Mouse (Mus musculus) midbrain, embryonic 15.5 days (tissue): Measurements from ENCODE around the gene Leprot. TPM values are rescaled to one million over a fixed set of nuclear protein-coding genes. Genes with fewer than 3 reads are reported as not detected.

Experiments used
- ATAC-seq: fragments of 200-750 bp; cut with Nextera tagmentation; replicated peaks from 2 replicates; pipeline ENCODE4 v1.8.0; 2017; ENCODE audit warnings: moderate TSS enrichment
- H3K27ac ChIP-seq: fragments of 300-500 bp; sonication (generic); 2 replicates; pipeline ENCODE4 v1.5.1; 2015; ENCODE audit warnings: mild to moderate bottlenecking, inconsistent platforms
- H3K27me3 ChIP-seq: fragments of 300-500 bp; sonication (generic); replicated peaks from 2 replicates; pipeline ENCODE4 v1.6.1; 2015; ENCODE audit warnings: inconsistent platforms
- H3K36me3 ChIP-seq: fragments of 300-500 bp; sonication (generic); replicated peaks from 2 replicates; pipeline ENCODE4 v1.6.1; 2015; ENCODE audit warnings: inconsistent platforms
- H3K4me1 ChIP-seq: fragments of 300-500 bp; sonication (generic); 2 replicates; pipeline ENCODE4 v1.6.1; 2015; ENCODE audit warnings: inconsistent platforms
- H3K4me2 ChIP-seq: fragments of 300-500 bp; sonication (generic); 2 replicates; pipeline ENCODE4 v1.6.1; 2015; ENCODE audit warnings: inconsistent platforms, mild to moderate bottlenecking, moderate library complexity
- H3K4me3 ChIP-seq: fragments of 300-500 bp; sonication (generic); 2 replicates; pipeline ENCODE4 v1.5.1; 2015; ENCODE audit warnings: mild to moderate bottlenecking, inconsistent platforms
- H3K9ac ChIP-seq: fragments of 300-500 bp; sonication (generic); 2 replicates; pipeline ENCODE4 v1.6.1; 2015; ENCODE audit warnings: mild to moderate bottlenecking, inconsistent platforms
- H3K9me3 ChIP-seq: fragments of 300-500 bp; sonication (generic); 2 replicates; pipeline ENCODE4 v1.6.1; 2016; ENCODE audit warnings: inconsistent platforms
- WGBS: fragments of 180-500 bp; shearing (Covaris S2); methylation state at CpG from one replicate; pipeline ENCODE4 v1.1.7; 2015; ENCODE audit warnings: mixed read lengths; 5-methylcytosine and 5-hydroxymethylcytosine counted together
- polyA plus RNA-seq: library from polyadenylated mRNA; unstranded; fragments of >200 nt; fragmentation: Nextera tagmentation; extraction: Ambion mirVana; gene quantifications from 2 replicates; pipeline ENCODE4 v1.2.1, GENCODE M21; 2015

The Leprot gene
- polyA plus RNA-seq: 108 TPM in 2 replicates

GRCm38 (mm10) chr4:101647196-101647905, at the start of gene Leprot:
Gene Leprot (plus strand): TSS chr4:101647718.
- Histone ChIP-seq H3K36me3 (no peaks in the 10 kb centered on the region), H3K4me1 (peaks cover 17% of the 10 kb centered on the region), H3K4me2 (peak within 1 kb of the TSS; percentile 63), H3K27ac (peak within 1 kb of the TSS; percentile 94), H3K9ac (peak within 1 kb of the TSS; percentile 93), H3K27me3 (no peaks in the 10 kb centered on the region), H3K9me3 (no peaks in the 10 kb centered on the region), H3K4me3 (peak within 1 kb of the TSS; percentile 90)
- WGBS: 0% methylated on average over 39 of the region's 39 CpGs
- ATAC-seq: peak; percentile 98

- ATAC-seq: no peak
- no peaks in the 10 kb centered on the region for H3K9me3 ChIP-seq
- no peak overlapping the region for H3K4me3 ChIP-seq
- no peak overlapping the region for H3K4me2 ChIP-seq
- no peaks in the 10 kb centered on the region for H3K27me3 ChIP-seq
- no peak overlapping the region for H3K9ac ChIP-seq
- no peaks in the 10 kb centered on the region for H3K36me3 ChIP-seq
- H3K4me1 ChIP-seq: no peaks in the 10 kb centered on the region
- H3K27ac ChIP-seq: no peak overlapping the region
Observed at GRCm38 (mm10) chr4:101601758-101602157, 45.8 kb upstream of the Leprot start.

- ATAC-seq: no peak
- H3K4me3 ChIP-seq: no peak overlapping the region
- no peaks in the 10 kb centered on the region for H3K9me3 ChIP-seq
- no peak overlapping the region for H3K9ac ChIP-seq
- H3K4me2 ChIP-seq: no peak overlapping the region
- 0 out of 2 replicates have a peak, but pooled peaks cover 5% of the 10 kb centered on the region for H3K36me3 ChIP-seq
- H3K27ac ChIP-seq: no peak overlapping the region
- 82% methylated on average over 3 of the region's 3 CpGs for WGBS
- no peaks in the 10 kb centered on the region for H3K27me3 ChIP-seq
- no peaks in the 10 kb centered on the region for H3K4me1 ChIP-seq
Observed at GRCm38 (mm10) chr4:101603635-101604034, 43.9 kb upstream of the Leprot start.

DNA sequence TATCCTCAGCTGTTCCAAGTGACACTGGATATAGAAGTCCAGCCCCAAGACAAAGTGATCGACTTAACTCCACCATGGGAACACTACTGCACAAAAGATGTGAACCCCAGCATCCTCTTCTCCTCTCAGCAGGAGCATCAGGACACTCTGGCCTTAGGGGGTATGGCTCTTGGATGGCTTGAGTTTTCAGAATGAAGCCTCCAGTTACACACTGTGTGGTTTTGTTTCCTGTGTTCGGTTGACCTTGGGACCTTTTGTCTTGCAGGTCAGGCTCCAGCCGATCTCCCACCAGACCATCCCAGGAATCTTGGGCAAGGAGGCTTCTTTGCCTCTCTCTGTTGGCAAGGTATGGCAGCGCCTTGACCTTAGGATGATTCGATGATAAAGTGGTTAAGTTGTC, 31.0 kb upstream of the Leprot start:
- Histone ChIP-seq H3K9ac (no peak overlapping the region), H3K27ac (no peak overlapping the region), H3K36me3 (peaks cover 35% of the 10 kb centered on the region), H3K9me3 (no peaks in the 10 kb centered on the region), H3K4me2 (no peak overlapping the region), H3K4me1 (no peaks in the 10 kb centered on the region), H3K27me3 (no peaks in the 10 kb centered on the region), H3K4me3 (no peak overlapping the region)
- WGBS: 85% methylated on average over 5 of the region's 5 CpGs
- ATAC-seq: no peak

DNA sequence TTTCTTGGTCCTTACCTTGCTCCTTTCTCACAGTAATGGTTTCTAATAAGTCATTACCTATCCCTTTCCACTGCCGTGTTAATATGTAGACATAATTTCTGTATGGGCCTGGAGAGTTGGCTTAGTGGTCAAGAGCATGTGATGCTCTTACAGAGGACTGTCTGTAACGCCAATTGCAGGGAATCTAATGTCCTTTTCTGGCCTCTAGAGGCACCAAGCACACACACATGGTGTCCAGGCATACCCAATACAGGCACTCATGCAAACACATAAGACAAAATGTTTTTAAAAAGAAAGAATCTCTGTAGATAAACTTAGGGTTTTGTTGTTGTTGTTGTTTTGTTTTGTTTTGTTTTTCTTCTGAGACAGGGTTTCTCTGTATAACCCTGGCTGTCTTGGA, 29.8 kb upstream of the Leprot start:
- no peak overlapping the region for H3K9ac ChIP-seq
- 69% methylated on average over 2 of the region's 2 CpGs for WGBS
- H3K9me3 ChIP-seq: no peaks in the 10 kb centered on the region
- no peak overlapping the region for H3K4me2 ChIP-seq
- H3K27ac ChIP-seq: no peak overlapping the region
- H3K27me3 ChIP-seq: no peaks in the 10 kb centered on the region
- no peak for ATAC-seq
- H3K36me3 ChIP-seq: peaks cover 34% of the 10 kb centered on the region
- H3K4me1 ChIP-seq: no peaks in the 10 kb centered on the region
- H3K4me3 ChIP-seq: no peak overlapping the region

- Histone ChIP-seq H3K4me2 (no peak overlapping the region), H3K9me3 (no peaks in the 10 kb centered on the region), H3K27ac (no peak overlapping the region), H3K4me3 (no peak overlapping the region), H3K36me3 (peaks cover 26% of the 10 kb centered on the region; the same call in 1 of the 2 replicates), H3K4me1 (no peaks in the 10 kb centered on the region), H3K9ac (no peak overlapping the region), H3K27me3 (no peaks in the 10 kb centered on the region)
- 54% methylated on average over 2 of the region's 2 CpGs for WGBS
- ATAC-seq: no peak
Observed at GRCm38 (mm10) chr4:101620206-101620605, 27.3 kb upstream of the Leprot start.

GRCm38 (mm10) chr4:101621241-101621640, 26.3 kb upstream of the Leprot start:
- WGBS: 92% methylated on average over 5 of the region's 5 CpGs
- H3K9ac ChIP-seq: no peak overlapping the region
- no peaks in the 10 kb centered on the region for H3K27me3 ChIP-seq
- H3K4me1 ChIP-seq: no peaks in the 10 kb centered on the region
- H3K27ac ChIP-seq: no peak overlapping the region
- H3K4me3 ChIP-seq: no peak overlapping the region
- no peak overlapping the region for H3K4me2 ChIP-seq
- peaks cover 21% of the 10 kb centered on the region; the same call in 1 of the 2 replicates for H3K36me3 ChIP-seq
- no peak for ATAC-seq
- no peaks in the 10 kb centered on the region for H3K9me3 ChIP-seq

DNA sequence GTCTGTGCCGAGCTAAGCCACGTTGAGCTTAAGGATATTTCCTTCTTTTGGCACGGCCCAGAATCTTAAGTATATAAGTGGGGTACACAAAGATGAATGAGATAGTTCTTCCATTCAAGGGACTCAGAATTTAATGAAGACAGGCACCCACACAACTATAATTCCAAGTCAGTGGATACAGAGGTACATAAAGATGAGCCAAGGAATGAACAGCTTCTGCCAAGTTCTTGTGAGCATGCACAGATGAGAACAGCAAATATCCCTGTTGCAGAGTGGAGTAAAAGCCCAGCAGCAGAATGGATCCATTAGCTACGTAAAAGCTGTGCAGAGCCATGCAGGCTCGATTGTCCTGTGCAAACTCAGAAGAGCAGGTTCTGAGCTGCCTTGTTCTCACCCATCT, 22.2 kb upstream of the Leprot start:
- Histone ChIP-seq H3K4me1 (no peaks in the 10 kb centered on the region), H3K36me3 (peaks cover 33% of the 10 kb centered on the region), H3K9ac (no peak overlapping the region), H3K27ac (no peak overlapping the region), H3K4me2 (no peak overlapping the region), H3K27me3 (no peaks in the 10 kb centered on the region), H3K4me3 (no peak overlapping the region), H3K9me3 (no peaks in the 10 kb centered on the region)
- no peak for ATAC-seq
- 89% methylated on average over 5 of the region's 5 CpGs for WGBS

DNA sequence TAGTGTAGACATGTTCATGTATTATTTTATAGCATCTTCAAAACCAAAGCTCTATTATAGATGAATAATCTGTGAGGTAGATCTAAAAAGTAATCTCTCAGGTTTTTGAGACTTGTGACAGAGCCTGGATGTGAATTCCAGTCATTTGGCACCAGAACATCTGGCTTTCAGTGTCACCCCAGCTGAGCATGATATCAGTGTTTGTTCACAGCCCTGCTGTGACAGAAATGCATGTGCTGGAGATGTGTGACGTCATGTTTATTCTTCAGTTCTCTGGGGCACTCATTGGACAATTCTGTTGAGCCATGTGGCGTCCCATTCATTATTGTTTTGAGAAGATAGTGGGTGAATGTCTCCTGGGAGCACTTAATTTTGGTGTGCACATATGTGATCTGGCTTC, 11.9 kb upstream of the Leprot start:
- H3K9ac ChIP-seq: no peak overlapping the region
- no peak overlapping the region for H3K4me3 ChIP-seq
- no peaks in the 10 kb centered on the region for H3K9me3 ChIP-seq
- no peak overlapping the region for H3K4me2 ChIP-seq
- peaks cover 39% of the 10 kb centered on the region for H3K36me3 ChIP-seq
- 70% methylated on average over 2 of the region's 2 CpGs for WGBS
- no peaks in the 10 kb centered on the region for H3K27me3 ChIP-seq
- no peak for ATAC-seq
- no peaks in the 10 kb centered on the region for H3K4me1 ChIP-seq
- no peak overlapping the region for H3K27ac ChIP-seq

DNA sequence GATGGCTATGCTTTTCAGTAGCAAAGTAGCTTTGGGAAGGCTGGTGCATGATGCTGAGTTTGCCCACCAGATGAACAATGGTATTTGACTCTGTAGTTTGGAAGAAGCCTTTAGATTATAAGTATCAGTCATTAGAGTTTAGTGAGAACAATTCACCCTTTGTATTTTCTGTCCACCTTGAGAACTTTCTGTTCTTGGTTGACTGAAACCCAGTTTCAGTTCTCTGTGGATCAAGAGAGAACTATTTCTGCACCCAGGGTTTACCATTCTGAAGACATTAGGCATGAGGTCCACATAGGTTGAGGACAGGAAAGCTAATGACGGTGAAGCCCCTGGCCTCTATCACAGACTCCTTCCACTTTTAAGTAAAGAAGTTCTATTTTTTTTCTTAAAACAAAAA, 10.0 kb upstream of the Leprot start:
- H3K36me3 ChIP-seq: peaks cover 37% of the 10 kb centered on the region
- no peak overlapping the region for H3K9ac ChIP-seq
- no peaks in the 10 kb centered on the region for H3K4me1 ChIP-seq
- H3K27me3 ChIP-seq: no peaks in the 10 kb centered on the region
- H3K9me3 ChIP-seq: no peaks in the 10 kb centered on the region
- H3K4me3 ChIP-seq: no peak overlapping the region
- no peak for ATAC-seq
- H3K4me2 ChIP-seq: no peak overlapping the region
- WGBS: 89% methylated on average over 1 of the region's 1 CpGs
- no peak overlapping the region for H3K27ac ChIP-seq

DNA sequence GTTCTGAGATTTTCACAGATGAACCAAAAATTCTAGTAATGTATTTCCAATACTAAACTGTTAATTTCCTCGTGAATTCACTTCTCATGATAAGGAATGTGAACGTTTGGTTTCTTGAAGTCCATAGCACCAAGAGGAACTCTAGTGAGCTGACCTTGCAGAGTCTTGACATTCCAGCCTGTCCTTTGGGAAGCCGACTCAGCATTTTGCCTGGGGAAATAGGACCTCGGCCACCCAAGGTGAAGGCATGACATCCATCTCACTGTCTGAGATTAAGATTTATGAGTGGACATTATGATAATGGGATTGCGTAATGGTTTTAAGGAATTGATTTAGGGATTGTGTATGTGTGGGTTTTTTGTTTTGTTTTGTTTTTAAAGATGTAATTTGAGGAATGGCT, 6.9 kb upstream of the Leprot start:
- H3K4me2 ChIP-seq: no peak overlapping the region
- no peak overlapping the region for H3K27ac ChIP-seq
- no peak overlapping the region for H3K9ac ChIP-seq
- no peaks in the 10 kb centered on the region for H3K4me1 ChIP-seq
- H3K4me3 ChIP-seq: no peak overlapping the region
- H3K27me3 ChIP-seq: no peaks in the 10 kb centered on the region
- 85% methylated on average over 5 of the region's 5 CpGs for WGBS
- H3K36me3 ChIP-seq: peaks cover 37% of the 10 kb centered on the region
- H3K9me3 ChIP-seq: no peaks in the 10 kb centered on the region
- ATAC-seq: no peak

GRCm38 (mm10) chr4:101642708-101643107, 4.8 kb upstream of the Leprot start:
- 83% methylated on average over 6 of the region's 6 CpGs for WGBS

GRCm38 (mm10) chr4:101643216-101643615, 4.3 kb upstream of the Leprot start:
- Histone ChIP-seq H3K9ac (no peak overlapping the region), H3K27ac (no peak overlapping the region), H3K36me3 (peaks cover 18% of the 10 kb centered on the region; the same call in 1 of the 2 replicates), H3K9me3 (no peaks in the 10 kb centered on the region), H3K4me3 (no peak overlapping the region), H3K27me3 (no peaks in the 10 kb centered on the region), H3K4me2 (no peak overlapping the region), H3K4me1 (peaks cover 1% of the 10 kb centered on the region)
- no peak for ATAC-seq
- WGBS: 85% methylated on average over 4 of the region's 4 CpGs

More at GRCm38 (mm10) chr4:101642708-101643107, 4.8 kb upstream of the Leprot start:
- Histone ChIP-seq H3K4me2 (no peak overlapping the region), H3K9ac (no peak overlapping the region), H3K27ac (no peak overlapping the region), H3K27me3 (no peaks in the 10 kb centered on the region), H3K4me1 (no peaks in the 10 kb centered on the region), H3K4me3 (no peak overlapping the region), H3K9me3 (no peaks in the 10 kb centered on the region), H3K36me3 (peaks cover 21% of the 10 kb centered on the region; the same call in 1 of the 2 replicates)
- ATAC-seq: no peak
